Mouse (Mus musculus) embryonic facial prominence, embryonic 10.5 days (tissue): ENCODE measurements around the gene Tmppe. TPM values are rescaled to one million over a fixed set of nuclear protein-coding genes. Genes with fewer than 3 reads are reported as not detected.
"Not testable (repeated sequence)": the region's sequence is repeated elsewhere in the genome, so short reads cannot be mapped to it uniquely, and the experiment has no call there.

Experiments used
- DNase-seq: peaks from one replicate; pipeline ENCODE4 v3.0.0-alpha.2; 2017; ENCODE audit warnings: low spot score
- H3K27ac ChIP-seq: fragments of 300-500 bp; sonication (generic); replicated peaks from 2 replicates; pipeline ENCODE4 v1.5.1; 2016; ENCODE audit warnings: mild to moderate bottlenecking
- H3K27me3 ChIP-seq: fragments of 300-500 bp; sonication (generic); replicated peaks from 2 replicates; pipeline ENCODE4 v1.6.1; 2016; ENCODE audit warnings: low read depth, mild to moderate bottlenecking; ENCODE audit not compliant: poor library complexity, severe bottlenecking
- H3K36me3 ChIP-seq: fragments of 300-500 bp; sonication (generic); replicated peaks from 2 replicates; pipeline ENCODE4 v1.6.1; 2016; ENCODE audit warnings: mild to moderate bottlenecking, moderate library complexity
- H3K4me1 ChIP-seq: fragments of 300-500 bp; sonication (generic); 2 replicates; pipeline ENCODE4 v1.6.1; 2016
- H3K4me3 ChIP-seq: fragments of 300-500 bp; sonication (generic); 2 replicates; pipeline ENCODE4 v1.5.1; 2016; ENCODE audit warnings: mild to moderate bottlenecking, moderate library complexity
- H3K9me3 ChIP-seq: fragments of 300-500 bp; sonication (generic); 2 replicates; pipeline ENCODE4 v1.6.1; 2016; ENCODE audit warnings: mild to moderate bottlenecking
- WGBS: fragments of 180-500 bp; shearing (Covaris S2); methylation state at CpG from one replicate; pipeline ENCODE4 v1.1.7; 2016; 5-methylcytosine and 5-hydroxymethylcytosine counted together
- polyA plus RNA-seq: library from polyadenylated mRNA; unstranded; fragments of >200 nt; fragmentation: Nextera tagmentation; extraction: Ambion mirVana; gene quantifications from 2 replicates; pipeline ENCODE4 v1.2.1, GENCODE M21; 2016

The Tmppe gene
- 11.8 and 14.1 TPM in 2 replicates for polyA plus RNA-seq

GRCm38 (mm10) chr9:114400949-114401684 lies at the start of gene Tmppe, which contains the start of gene Glb1:
Gene Tmppe, plus strand, starts transcription at chr9:114401105.
Gene Glb1, plus strand, starts transcription at chr9:114401076.
- peaks cover 13% of the 10 kb centered on the region; the same call in 1 of the 2 replicates for H3K9me3 ChIP-seq
- H3K36me3 ChIP-seq, result peaks cover 24% of the 10 kb centered on the region
- H3K4me3 ChIP-seq, result peak within 1 kb of the TSS; percentile 77
- peak within 1 kb of the TSS; percentile 88 for H3K27ac ChIP-seq
- H3K4me1 ChIP-seq, result peaks cover 15% of the 10 kb centered on the region
- no peaks in the 10 kb centered on the region for H3K27me3 ChIP-seq
- peak; percentile 96 for DNase-seq
- WGBS, result under 1% methylated on average over 73 of the region's 73 CpGs

- peak; percentile 81 for DNase-seq
- peak overlapping the region; percentile 63 for H3K4me3 ChIP-seq
- no peaks in the 10 kb centered on the region for H3K36me3 ChIP-seq
- peaks cover 9% of the 10 kb centered on the region for H3K4me1 ChIP-seq
- WGBS, result 2% methylated on average over 48 of the region's 48 CpGs
- H3K27ac ChIP-seq, result peak overlapping the region; percentile 77
- peaks cover 36% of the 10 kb centered on the region for H3K27me3 ChIP-seq
- no peaks in the 10 kb centered on the region for H3K9me3 ChIP-seq
These were observed 33.0 kb upstream of the Tmppe start for GRCm38 (mm10) chr9:114367783-114368470.

- H3K27me3 ChIP-seq, result peaks cover 36% of the 10 kb centered on the region
- H3K27ac ChIP-seq, result peak overlapping the region; percentile 77
- H3K4me3 ChIP-seq, result peak overlapping the region; percentile 63
- DNase-seq, result no peak
- no peaks in the 10 kb centered on the region; the same call in 1 of the 2 replicates for H3K36me3 ChIP-seq
- WGBS, result 16% methylated on average over 12 of the region's 12 CpGs
- peaks cover 9% of the 10 kb centered on the region for H3K4me1 ChIP-seq
- H3K9me3 ChIP-seq, result no peaks in the 10 kb centered on the region
These were observed 32.4 kb upstream of the Tmppe start for GRCm38 (mm10) chr9:114368471-114368858.

- H3K36me3 ChIP-seq, H3K4me1 ChIP-seq, H3K4me3 ChIP-seq, H3K27ac ChIP-seq, DNase-seq, H3K9me3 ChIP-seq: not testable (repeated sequence)
- 61% methylated on average over 5 of the region's 5 CpGs for WGBS
- peaks cover 36% of the 10 kb centered on the region for H3K27me3 ChIP-seq
These were observed 31.5 kb upstream of the Tmppe start for GRCm38 (mm10) chr9:114369389-114369788.

- H3K4me1 ChIP-seq, H3K4me3 ChIP-seq, H3K27ac ChIP-seq, DNase-seq, H3K9me3 ChIP-seq: not testable (repeated sequence)
- 29% methylated on average over 5 of the region's 5 CpGs for WGBS
- peaks cover 25% of the 10 kb centered on the region for H3K36me3 ChIP-seq
- peaks cover 29% of the 10 kb centered on the region for H3K27me3 ChIP-seq
These were observed 29.2 kb upstream of the Tmppe start for GRCm38 (mm10) chr9:114371717-114372116.

- WGBS, result 90% methylated on average over 10 of the region's 10 CpGs
- Histone ChIP-seq H3K9me3 (no peaks in the 10 kb centered on the region), H3K27ac (no peak overlapping the region), H3K27me3 (no peaks in the 10 kb centered on the region), H3K4me3 (no peak overlapping the region), H3K4me1 (no peaks in the 10 kb centered on the region), H3K36me3 (peaks cover 51% of the 10 kb centered on the region)
- no peak for DNase-seq
These were observed 25.5 kb upstream of the Tmppe start for GRCm38 (mm10) chr9:114375276-114375962.

- WGBS, result 97% methylated on average over 10 of the region's 10 CpGs
- Histone ChIP-seq H3K27ac (no peak overlapping the region), H3K4me1 (no peaks in the 10 kb centered on the region), H3K4me3 (no peak overlapping the region), H3K9me3 (no peaks in the 10 kb centered on the region), H3K27me3 (no peaks in the 10 kb centered on the region), H3K36me3 (peaks cover 51% of the 10 kb centered on the region)
- no peak for DNase-seq
These were observed 23.7 kb upstream of the Tmppe start for GRCm38 (mm10) chr9:114377168-114377567.

GRCm38 (mm10) chr9:114379871-114380270 lies 21.0 kb upstream of the Tmppe start:
- WGBS, result 83% methylated on average over 12 of the region's 12 CpGs
- H3K36me3 ChIP-seq, result peaks cover 60% of the 10 kb centered on the region

GRCm38 (mm10) chr9:114380881-114381733 lies 19.8 kb upstream of the Tmppe start:
- Histone ChIP-seq H3K36me3 (peaks cover 62% of the 10 kb centered on the region), H3K4me3 (no peak overlapping the region), H3K4me1 (no peaks in the 10 kb centered on the region), H3K9me3 (no peaks in the 10 kb centered on the region), H3K27ac (no peak overlapping the region), H3K27me3 (no peaks in the 10 kb centered on the region)
- DNase-seq, result peak; percentile 46
- WGBS, result 69% methylated on average over 17 of the region's 17 CpGs

More at GRCm38 (mm10) chr9:114379871-114380270, 21.0 kb upstream of the Tmppe start:
- H3K9me3 ChIP-seq, result no peaks in the 10 kb centered on the region
- no peak overlapping the region for H3K4me3 ChIP-seq
- H3K27ac ChIP-seq, result no peak overlapping the region
- no peaks in the 10 kb centered on the region for H3K27me3 ChIP-seq
- no peaks in the 10 kb centered on the region for H3K4me1 ChIP-seq
- no peak for DNase-seq

GRCm38 (mm10) chr9:114382936-114383710 lies 17.8 kb upstream of the Tmppe start:
- no peaks in the 10 kb centered on the region for H3K9me3 ChIP-seq
- no peak for DNase-seq
- no peaks in the 10 kb centered on the region for H3K27me3 ChIP-seq
- no peak overlapping the region for H3K27ac ChIP-seq
- peaks cover 3% of the 10 kb centered on the region for H3K4me1 ChIP-seq
- H3K36me3 ChIP-seq, result peaks cover 44% of the 10 kb centered on the region
- H3K4me3 ChIP-seq, result no peak overlapping the region
- 88% methylated on average over 17 of the region's 17 CpGs for WGBS

GRCm38 (mm10) chr9:114384691-114385090 lies 16.2 kb upstream of the Tmppe start:
- 89% methylated on average over 24 of the region's 24 CpGs for WGBS
- DNase-seq, result no peak

More at GRCm38 (mm10) chr9:114384691-114385090, 16.2 kb upstream of the Tmppe start:
- no peaks in the 10 kb centered on the region for H3K9me3 ChIP-seq
- H3K27me3 ChIP-seq, result no peaks in the 10 kb centered on the region
- H3K27ac ChIP-seq, result no peak overlapping the region
- H3K4me1 ChIP-seq, result peaks cover 17% of the 10 kb centered on the region
- H3K36me3 ChIP-seq, result peaks cover 35% of the 10 kb centered on the region
- no peak overlapping the region for H3K4me3 ChIP-seq
